Mouse (Mus musculus) mesoderm, embryonic 11.5 days (tissue): ENCODE measurements around the gene Tmem245.

Source experiments
- DNase-seq: peaks from one replicate; pipeline ENCODE4 v3.0.0-alpha.2; 2012; ENCODE audit warnings: low read depth, low spot score

The Tmem245 gene

DNA sequence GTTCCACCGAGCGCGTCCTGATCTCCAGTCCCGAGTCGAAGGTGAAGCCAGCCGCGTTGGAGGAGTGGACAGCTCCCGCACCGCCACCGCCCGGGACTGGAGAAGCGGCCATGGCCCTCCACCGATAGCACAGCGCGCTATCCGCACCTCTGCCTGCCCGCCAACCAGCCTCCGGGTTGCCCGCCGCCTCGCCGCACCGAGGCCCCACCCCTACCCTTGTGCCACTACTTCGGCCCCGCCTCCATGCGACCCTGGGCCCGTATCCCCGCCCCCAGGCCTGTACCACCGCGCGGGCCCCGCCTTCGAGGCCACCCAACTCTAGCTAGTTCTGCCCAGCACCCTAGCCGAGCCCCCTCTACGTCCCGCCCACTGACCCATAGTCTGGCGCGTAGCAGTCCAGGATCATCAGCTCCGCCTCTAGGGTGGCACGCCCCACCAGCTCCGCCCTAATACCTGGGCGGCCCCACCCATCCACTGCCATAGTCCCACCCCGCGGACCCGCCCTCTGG is 82.2 kb downstream of the Tmem245 start, which contains the start of gene Ctnnal1:
TSS of gene Ctnnal1 (minus strand) at position 186 of the 509 bp plus-strand sequence.
- peak; percentile 90 for DNase-seq

DNA sequence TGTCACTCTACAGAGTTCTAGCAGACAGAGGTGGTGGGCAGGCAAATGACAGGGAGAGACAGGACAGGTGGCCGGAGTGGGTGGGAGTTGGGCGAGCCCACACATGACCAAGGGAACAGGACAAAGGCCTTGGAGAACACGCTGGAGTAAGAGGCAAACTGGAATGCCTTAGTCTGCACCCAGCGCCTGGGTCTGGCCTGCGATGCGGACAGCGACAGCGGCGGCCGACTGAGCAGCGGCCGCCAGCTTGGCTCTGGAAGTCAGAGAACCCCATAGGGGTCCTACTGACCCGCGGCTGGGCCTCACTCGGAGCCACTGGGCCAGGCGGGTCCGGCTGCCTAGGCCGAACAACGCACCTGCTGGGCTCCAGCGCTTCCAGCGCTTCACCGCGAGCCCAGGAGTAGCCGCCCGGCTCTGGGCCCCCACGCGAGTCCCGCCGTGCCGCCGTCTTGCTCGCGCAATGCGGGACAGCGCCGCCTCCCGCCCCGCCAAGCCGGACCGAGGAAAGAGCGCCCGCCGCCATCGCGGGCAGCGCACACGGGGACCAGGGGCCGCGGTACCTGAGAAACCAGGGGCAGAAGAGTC is 82.7 kb downstream of the Tmem245 start:
- peak; percentile 61 for DNase-seq

DNA sequence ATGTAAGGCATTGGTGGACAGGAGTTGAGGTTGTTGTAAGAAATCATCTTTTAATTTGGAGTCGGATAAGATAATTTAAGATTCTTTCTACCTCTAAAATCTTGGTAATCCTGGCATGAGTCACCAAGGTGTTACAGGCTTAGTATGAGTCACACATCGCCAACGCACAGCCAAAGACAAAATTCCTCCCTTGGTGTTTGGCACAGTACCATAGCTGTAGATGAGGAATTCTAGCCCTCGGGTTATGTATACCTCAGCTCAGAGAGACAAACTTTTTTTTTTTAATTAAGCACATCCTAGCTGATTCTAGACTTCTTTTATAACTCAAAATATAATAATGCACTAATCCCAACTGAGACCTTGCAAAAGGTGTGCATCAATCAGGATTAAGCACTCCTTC is 83.2 kb downstream of the Tmem245 start:
- DNase-seq: no peak

DNA sequence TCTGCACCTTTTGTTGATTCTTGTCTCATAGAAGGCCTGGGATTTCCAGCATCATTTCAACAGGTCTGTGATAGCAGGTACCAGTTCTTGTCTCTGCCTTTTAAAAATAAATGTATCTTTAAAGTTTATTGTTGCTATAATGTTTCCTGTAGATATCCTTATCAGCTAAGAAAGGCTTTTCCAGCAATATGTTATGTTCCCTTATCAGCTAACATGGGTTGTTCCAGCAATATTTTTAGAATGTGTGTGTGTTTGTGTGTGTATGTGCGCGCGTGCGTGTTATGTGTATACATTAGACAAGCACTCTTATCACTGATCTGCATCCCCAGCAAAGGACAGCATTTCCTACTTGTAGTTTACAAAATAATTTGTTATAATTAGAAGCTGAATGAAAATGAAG is 85.7 kb downstream of the Tmem245 start:
- no peak for DNase-seq

DNA sequence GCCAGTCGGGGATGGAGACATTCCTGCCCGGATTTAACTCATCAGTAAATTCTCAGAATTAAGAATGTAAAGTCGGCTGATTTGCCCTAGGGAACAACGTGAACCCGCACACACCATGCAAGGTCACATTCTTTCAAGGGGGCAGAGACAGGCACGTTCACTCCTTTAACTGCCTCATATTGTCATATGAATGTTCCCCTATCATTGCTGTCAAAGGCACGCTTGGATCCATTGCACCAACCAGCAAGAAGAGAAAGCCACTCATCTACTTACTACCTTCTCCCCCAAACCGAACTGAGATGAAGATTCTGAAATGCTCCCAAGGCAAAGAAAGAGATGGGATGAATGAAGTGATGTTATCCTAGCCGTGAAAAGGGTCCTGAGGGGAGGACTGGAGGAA is 88.5 kb downstream of the Tmem245 start:
- DNase-seq: no peak

DNA sequence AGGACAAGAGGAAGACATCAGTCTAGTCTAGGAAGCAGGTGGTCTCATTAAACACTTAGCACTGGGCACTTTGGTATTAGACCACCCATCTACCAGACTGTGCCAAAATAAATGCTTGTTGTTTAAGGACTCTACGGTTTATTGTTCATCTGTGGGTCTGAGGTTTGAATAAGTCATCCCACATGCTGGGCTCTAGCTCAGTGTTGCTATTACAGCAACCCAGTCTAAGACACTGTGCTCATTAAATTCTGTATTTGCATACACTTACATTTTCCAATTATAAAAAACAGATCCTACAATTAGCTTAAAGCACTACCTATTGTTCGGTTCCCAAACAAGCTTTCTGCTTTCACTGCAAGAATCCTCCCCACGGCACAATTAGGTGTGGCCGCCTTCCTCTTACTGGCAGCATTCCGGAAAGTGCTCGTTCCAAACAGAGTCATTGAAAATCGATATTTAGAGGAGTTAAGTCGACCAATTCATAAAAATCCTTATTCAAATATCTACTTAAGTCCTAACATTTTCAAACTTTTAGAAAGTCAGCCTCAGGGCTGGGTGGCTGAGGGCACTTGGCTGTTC is 90.8 kb downstream of the Tmem245 start:
- DNase-seq: no peak

DNA sequence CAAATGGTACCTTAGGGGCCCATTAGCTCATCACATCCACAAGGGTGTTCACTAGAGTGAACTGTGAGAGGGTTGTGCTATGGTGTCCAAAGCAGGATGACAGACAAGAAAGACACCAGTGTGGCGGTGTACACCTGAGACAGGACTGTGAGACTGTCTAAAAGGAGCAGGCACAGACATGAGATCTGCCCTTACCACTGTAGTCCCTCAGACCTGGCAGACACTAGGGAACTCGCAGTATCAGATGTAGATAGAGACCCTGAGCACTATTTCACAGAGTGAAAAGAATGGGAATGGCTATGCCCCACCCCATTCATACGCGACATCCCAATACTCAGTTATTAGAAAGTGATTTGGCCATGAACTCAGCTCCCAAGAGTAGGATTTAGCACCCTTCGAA is 91.3 kb downstream of the Tmem245 start:
- DNase-seq: no peak

DNA sequence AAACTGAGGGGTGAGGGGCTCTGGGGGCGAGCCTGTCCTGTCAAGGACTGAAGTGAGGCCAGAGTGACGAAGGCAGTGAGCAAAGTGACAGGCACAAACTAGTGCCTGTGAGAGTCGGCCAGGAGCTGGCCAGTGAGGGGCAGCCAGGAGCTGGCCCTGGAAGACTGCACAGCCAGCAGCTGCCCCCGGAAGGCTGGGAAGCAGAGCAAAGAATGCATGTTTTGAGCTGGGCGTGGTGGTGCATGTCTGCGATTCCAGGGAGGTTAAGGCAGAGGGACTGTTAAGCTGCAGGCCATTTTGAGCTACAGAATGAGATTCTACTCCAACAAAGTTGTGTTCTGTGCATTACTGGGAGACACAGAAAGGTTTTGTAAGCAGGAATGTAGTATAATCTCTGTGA is 96.5 kb downstream of the Tmem245 start:
- no peak for DNase-seq

DNA sequence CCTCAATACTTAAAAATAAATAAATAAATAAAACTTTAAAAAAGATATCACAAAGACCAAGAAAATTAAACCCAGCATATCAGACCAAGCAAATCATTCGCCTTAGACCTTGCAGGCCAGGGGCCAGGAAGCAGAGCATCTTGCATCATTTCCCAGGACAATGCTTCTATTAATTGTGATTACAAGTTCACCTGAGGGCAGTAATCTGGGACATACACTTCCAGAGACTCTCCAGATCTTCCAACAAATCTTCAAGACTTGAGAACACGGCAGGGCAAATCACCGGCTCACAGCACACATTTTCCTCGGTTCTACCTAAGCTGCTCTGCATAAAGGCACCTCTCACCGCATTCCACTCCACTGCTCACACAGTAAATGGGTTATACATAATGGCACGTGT is 99.2 kb downstream of the Tmem245 start:
- no peak for DNase-seq

DNA sequence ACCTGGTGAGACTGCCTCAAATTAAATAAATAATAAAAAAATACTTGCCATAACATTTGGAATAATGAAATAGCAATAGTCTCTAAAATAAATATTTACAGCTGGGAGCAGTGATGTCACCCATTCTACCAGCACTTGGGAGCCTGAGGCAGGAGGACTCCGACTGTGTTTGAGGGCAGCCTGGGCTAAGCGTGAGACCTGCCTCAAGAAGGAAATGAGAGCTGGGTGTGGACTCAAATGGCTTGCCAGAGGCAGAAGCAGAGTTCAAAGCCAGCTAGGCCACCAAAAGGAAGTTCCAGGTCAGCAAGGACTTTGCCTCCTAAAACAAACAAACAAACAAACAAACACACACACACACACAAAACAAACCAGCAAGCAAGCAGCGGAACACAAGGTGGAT is 99.8 kb downstream of the Tmem245 start:
- DNase-seq: no peak

DNA sequence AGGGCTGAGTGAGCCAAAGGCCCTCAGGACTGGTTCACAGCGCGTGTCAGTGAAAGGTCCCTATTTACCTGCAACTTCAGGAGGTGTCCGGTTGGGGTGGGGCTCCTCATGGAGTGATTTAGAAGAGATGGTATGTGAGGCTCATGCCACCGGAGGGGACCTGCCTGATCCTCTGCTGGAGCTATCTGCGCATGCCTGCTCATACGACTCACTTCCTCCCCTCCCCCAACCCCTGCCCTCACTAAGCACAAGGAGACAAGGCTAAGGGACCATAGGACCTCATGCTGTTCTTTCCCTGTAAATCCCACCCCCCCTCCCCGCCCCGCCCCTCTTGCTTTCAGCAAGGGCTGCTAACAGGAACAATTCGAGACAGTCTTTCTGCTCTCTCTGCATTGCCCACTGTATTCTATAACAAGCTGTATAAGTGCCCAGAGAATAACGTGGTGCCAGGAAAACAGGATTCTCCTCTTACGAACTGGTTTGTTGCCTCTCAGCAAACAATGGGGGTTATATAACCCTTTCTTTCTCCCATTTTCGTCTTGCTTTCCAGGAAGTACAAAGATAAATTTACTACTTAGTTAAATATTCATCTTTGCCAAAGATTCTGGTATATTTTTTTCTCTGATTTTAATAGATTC is 101.2 kb downstream of the Tmem245 start:
- DNase-seq: no peak

DNA sequence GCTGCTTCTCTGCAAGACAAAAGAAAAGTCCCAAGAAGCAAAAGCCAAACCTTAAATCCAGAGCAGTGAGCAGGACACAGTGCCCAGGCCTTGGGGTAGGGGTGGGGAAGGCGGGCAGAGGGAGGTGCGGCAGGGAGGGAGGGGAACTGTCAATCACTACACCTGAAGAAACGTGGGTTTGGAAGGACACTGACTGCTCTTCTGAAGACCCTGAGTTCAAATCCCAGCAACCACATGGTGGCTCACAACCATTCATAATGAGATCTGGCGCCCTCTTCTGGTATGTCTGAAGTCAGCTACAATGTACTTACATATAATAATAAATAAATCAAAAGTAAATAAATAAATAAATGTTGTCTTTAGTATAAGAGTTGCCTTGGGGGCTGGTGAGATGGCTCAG is 102.3 kb downstream of the Tmem245 start:
- no peak for DNase-seq

DNA sequence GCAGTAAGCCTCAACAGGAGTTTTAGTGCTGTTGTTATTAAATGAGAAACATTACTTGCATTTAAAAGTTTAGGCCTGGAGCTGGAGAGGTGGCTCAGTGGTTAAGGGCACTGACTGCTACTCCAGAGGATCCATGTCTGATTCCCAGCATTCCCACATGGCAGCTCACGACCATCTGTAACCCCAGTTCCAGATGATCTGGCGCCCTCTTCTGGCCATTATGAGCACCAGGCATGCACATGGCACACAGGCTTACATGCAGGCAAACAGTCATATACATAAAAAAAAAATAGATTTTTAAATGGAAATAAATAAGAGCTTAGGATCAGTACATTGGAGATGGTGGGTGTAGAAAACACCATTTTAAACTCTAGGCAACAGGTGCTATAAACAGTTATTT is 103.3 kb downstream of the Tmem245 start:
- no peak for DNase-seq

DNA sequence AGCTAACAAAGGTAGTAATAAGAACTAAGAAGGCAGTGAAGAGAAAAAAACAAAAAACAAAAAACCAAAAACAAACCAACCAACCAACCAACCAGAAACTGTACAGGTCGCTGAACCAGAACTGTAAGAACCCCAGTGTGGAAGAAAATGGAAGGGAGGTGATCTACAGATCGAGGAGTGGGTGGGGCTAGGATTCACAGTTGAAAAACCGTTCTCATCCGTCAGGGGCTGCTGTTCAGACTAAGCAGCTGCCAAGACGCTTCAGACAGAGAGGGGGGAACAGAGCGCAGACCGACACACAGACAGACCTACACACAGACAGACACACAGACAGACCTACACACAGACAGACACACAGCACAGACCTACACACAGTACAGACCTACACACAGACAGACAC is 104.7 kb downstream of the Tmem245 start:
- DNase-seq: no peak

DNA sequence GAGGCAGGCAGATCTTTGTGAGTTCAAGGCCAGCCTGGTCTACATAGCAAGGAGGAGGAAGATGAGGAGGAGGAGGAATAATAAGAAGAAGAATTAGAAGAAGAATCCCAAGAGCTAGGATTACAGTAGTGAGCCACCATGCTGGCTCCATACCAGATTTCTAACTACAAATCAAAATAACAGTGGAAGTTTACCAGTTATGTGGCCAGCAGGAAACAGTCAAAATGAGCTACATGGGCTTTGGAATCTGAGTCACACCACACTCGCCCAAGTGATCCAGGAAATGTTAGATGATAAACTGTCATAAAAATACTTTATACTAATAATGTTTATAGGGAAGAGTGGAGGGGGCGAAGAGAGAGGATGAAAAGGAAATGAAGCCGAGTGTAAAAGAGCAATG is 106.9 kb downstream of the Tmem245 start:
- no peak for DNase-seq

DNA sequence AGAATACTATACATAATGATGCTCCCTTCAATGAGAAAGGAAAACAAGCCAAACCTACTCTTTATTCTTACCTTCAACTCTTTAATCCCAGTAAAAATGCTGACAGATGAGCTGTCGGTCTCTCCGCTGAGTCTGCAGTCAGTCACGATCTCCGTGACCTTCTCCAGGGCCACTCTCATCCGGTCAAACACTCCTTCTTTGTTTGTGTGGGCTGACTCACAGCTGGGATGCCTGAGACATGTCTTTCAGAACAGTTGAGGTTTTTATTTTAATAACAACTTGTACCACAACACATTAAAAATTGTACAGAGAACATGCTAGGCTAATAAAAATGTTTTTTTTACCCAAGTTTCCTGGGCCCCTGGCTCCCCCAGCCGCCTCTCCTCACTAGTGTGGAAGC is 109.6 kb downstream of the Tmem245 start:
- DNase-seq: no peak

DNA sequence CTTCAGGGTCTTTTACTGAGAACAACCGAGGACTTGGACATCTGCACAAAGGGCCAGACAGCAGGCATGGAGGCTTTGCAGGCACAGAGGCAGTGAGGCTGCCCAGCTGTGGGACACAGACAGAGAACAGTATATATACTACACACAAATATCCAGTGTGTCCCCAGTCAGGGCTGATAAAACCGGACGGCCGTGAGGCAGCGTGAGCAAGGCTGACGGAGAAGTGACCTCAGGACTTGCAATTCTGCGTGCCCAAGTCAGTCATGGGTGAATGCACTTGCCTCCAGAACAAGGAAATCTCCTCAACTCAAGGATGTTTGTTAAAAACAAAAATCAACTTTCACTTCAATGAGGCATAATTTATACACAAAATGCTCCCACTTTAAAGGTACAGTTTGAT is 115.2 kb downstream of the Tmem245 start:
- DNase-seq: no peak

DNA sequence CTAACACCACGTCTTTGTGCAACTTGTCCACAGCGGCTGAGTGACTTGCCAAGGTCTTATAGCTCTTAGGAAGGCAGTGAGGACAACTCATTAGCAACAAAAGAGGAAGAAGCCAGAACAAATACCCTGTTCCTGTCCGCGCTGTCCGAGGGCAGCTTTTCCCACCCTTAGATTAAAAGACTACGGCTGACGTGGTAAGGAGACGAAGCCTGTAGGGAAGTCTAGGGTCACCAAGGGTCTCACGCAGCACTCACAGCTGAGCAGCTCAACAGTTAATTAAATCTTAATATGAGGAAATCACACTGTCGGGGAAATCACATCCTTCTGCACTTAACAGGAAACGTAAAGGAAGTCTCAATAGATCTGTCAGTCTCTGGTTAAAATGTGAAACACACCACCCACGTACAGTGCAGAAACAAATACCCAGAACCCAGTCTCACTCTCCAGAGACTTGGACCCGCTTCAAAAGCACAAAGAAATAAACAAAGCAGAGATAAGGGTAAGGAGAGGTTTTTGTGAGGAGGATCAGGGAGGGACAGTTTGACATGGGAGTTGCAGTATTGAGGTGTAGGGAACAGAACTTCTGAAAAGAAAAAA is 116.1 kb downstream of the Tmem245 start:
- DNase-seq: no peak

DNA sequence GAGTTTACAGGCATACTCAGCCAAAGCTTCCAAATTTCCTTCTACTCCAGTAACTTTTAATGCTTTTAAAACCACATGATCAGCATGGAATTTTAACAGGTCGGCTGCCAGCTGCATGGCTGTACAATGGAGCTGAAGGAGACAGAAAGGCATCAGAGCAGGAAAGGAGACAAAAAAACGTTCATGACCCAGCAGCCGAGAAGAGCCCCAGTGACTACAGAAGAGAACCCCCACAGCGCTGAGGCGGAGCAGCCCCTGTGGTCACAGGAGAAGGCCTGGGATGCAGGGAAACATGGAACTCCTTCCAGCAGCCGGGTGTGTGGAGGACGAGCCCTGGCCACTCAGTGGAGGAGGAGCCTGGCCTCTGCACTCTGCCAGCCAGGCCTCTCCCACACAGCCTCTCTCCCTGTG is 117.7 kb downstream of the Tmem245 start:
- DNase-seq: no peak

DNA sequence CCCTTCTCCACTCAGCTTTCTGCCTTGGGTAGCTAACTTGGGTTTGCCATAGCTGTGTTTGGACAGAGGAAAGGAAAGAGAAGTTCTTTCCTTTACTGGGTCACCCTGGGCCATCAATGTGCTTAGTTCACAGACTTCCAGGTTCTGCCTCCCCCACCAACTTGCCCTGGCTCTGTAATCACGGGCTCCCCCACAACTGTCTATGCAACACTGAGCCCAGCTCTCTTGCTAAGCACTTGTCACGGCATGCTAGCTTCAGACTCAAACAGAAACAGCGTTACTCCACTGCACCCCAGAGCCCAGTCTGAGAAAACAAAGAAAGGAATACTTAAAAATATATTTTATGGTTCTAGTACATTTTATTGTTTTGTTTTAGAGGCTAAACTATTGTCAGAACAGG is 118.3 kb downstream of the Tmem245 start:
- DNase-seq: no peak

DNA sequence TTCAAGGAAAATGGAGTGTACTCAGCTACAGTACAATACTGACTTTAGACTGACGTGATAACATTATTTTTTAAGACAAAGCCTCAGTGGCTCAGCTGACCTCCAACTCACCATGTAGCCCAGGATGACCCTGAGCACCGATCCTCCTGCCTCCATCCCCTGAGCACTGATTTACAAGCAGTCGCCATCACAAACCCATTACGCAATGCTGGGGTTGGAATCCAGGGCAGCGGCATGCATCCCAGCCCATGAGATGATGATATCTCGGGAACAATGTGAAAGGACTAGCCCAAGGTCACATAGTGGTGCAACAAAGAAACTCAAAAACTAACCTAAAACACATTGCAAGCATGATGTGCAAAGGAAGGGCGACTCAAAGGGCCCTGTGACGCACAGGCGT is 123.0 kb downstream of the Tmem245 start:
- no peak for DNase-seq

DNA sequence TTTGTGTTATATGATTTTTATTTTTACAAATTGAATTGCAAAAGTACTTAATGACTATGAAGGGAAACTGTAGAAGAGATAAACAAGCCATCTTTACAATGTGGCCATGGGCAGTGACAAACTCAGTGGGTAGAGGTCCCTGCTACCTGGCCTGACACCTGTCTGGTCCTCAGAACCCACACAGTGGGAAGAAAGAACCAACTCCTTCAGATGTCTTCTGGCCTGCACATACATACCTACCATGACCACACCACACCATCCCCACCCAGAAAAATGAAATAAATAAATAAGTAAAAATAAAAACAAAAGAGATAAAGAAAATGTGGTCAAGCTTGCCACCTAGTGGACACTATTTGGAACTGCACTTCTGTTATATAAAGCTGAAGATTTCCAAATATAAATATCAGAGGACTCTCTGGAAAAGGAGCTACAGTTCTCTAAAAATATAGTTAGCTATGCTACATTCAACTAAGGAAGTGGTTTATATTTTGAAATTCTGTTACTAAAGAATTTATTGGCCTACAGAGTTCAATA is 127.2 kb downstream of the Tmem245 start:
- peak; percentile 25 for DNase-seq
